Mouse (Mus musculus) forebrain, embryonic 10.5 days (tissue): ENCODE data around the gene Zfp14. TPM values are rescaled to one million over a fixed set of nuclear protein-coding genes. Genes with fewer than 3 reads are reported as not detected.

Experiments
- DNase-seq: peaks from one replicate; pipeline ENCODE4 v3.0.0-alpha.2; 2017; ENCODE audit warnings: low spot score; ENCODE audit errors: extremely low spot score
- H3K27ac ChIP-seq: fragments of 300-500 bp; sonication (generic); 2 replicates; pipeline ENCODE4 v1.5.1; 2016; ENCODE audit warnings: mild to moderate bottlenecking
- H3K27me3 ChIP-seq: fragments of 300-500 bp; sonication (generic); 2 replicates; pipeline ENCODE4 v1.6.1; 2016; ENCODE audit warnings: mild to moderate bottlenecking; ENCODE audit not compliant: poor library complexity, severe bottlenecking
- H3K36me3 ChIP-seq: fragments of 300-500 bp; sonication (generic); replicated peaks from 2 replicates; pipeline ENCODE4 v1.6.1; 2016; ENCODE audit warnings: mild to moderate bottlenecking, moderate library complexity
- H3K4me1 ChIP-seq: fragments of 300-500 bp; sonication (generic); 2 replicates; pipeline ENCODE4 v1.6.1; 2016
- H3K4me3 ChIP-seq: fragments of 300-500 bp; sonication (generic); 2 replicates; pipeline ENCODE4 v1.5.1; 2016; ENCODE audit warnings: mild to moderate bottlenecking, moderate library complexity
- H3K9me3 ChIP-seq: fragments of 300-500 bp; sonication (generic); 2 replicates; pipeline ENCODE4 v1.6.1; 2016; ENCODE audit warnings: mild to moderate bottlenecking, moderate library complexity
- WGBS: fragments of 180-500 bp; shearing (Covaris S2); methylation state at CpG from one replicate; pipeline ENCODE4 v1.1.7; 2016; 5-methylcytosine and 5-hydroxymethylcytosine counted together
- microRNA-seq: library from miRNA; unstranded; fragments of <30 nt; microRNA quantifications from one replicate; pipeline ENCODE4, GENCODE M21; 2017
- polyA plus RNA-seq: library from polyadenylated mRNA; unstranded; fragments of >200 nt; fragmentation: Nextera tagmentation; extraction: Ambion mirVana; gene quantifications from 2 replicates; pipeline ENCODE4 v1.2.1, GENCODE M21; 2016

The Zfp14 gene
- polyA plus RNA-seq, 1 experiment from 2014 or later, result 2.8 TPM

GRCm38 (mm10) chr7:29989031-29989430 lies 62.1 kb downstream of the Zfp14 start:
- peaks cover 12% of the 10 kb centered on the region for H3K4me1 ChIP-seq
- WGBS, result 93% methylated on average over 11 of the region's 11 CpGs
- H3K27ac ChIP-seq, result no peak overlapping the region
- no peak overlapping the region for H3K4me3 ChIP-seq
- no peaks in the 10 kb centered on the region for H3K27me3 ChIP-seq
- no peak for DNase-seq
- peaks cover 3% of the 10 kb centered on the region; the same call in 1 of the 2 replicates for H3K9me3 ChIP-seq
- peaks cover 82% of the 10 kb centered on the region for H3K36me3 ChIP-seq

- H3K36me3 ChIP-seq, result peaks cover 68% of the 10 kb centered on the region
- H3K27me3 ChIP-seq, result no peaks in the 10 kb centered on the region
- no peak overlapping the region for H3K27ac ChIP-seq
- 94% methylated on average over 5 of the region's 5 CpGs for WGBS
- no peaks in the 10 kb centered on the region for H3K9me3 ChIP-seq
- no peak overlapping the region for H3K4me3 ChIP-seq
- H3K4me1 ChIP-seq, result peaks cover 20% of the 10 kb centered on the region
- DNase-seq, result no peak
Measured at GRCm38 (mm10) chr7:29987551-29987950, 63.6 kb downstream of the Zfp14 start.

Small RNAs within 50 kb of the gene (microRNA-seq; reads per million reads assigned to microRNA genes)
- gene Gm23368, result not detected

Other genes with a start within 250 kb of the Zfp14 start
- gene Zfp790, start 235.3 kb downstream of the Zfp14 start, polyA plus RNA-seq, result 11.6 and 13.2 TPM in 2 replicates
- 10.5 and 10.6 TPM in 2 replicates for gene Zfp940, start 197.7 kb downstream of the Zfp14 start, polyA plus RNA-seq
- 8.4 and 9.0 TPM in 2 replicates for gene Zfp420, start 191.4 kb downstream of the Zfp14 start, polyA plus RNA-seq
- 9.8 and 10.0 TPM in 2 replicates for gene Zfp27, start 144.8 kb downstream of the Zfp14 start, polyA plus RNA-seq
- 4.0 and 5.2 TPM in 2 replicates for gene Zfp383, start 143.2 kb downstream of the Zfp14 start, polyA plus RNA-seq
- 13.5 and 13.8 TPM in 2 replicates for gene Zfp74, start 97.3 kb downstream of the Zfp14 start, polyA plus RNA-seq
- gene Zfp568, start 67.4 kb downstream of the Zfp14 start, polyA plus RNA-seq, result 22.7 and 25.0 TPM in 2 replicates
- gene Zfp82, start 21.5 kb upstream of the Zfp14 start, polyA plus RNA-seq, result 5.9 and 6.4 TPM in 2 replicates
- 2.2 and 2.8 TPM in 2 replicates for gene Gm26920, start 39.0 kb upstream of the Zfp14 start, polyA plus RNA-seq
- 17.3 and 18.1 TPM in 2 replicates for gene Zfp566, start 39.1 kb upstream of the Zfp14 start, polyA plus RNA-seq
- gene Zfp260, start 43.4 kb upstream of the Zfp14 start, polyA plus RNA-seq, result 104 TPM in 2 replicates
- 10.7 and 11.5 TPM in 2 replicates for gene Zfp382, start 70.6 kb upstream of the Zfp14 start, polyA plus RNA-seq
- gene Zfp146, start 118.4 kb upstream of the Zfp14 start, polyA plus RNA-seq, result 20.3 and 21.1 TPM in 2 replicates
- 4.0 and 4.5 TPM in 2 replicates for gene Cox7a1, start 132.8 kb upstream of the Zfp14 start, polyA plus RNA-seq
- gene Capns1, start 147.4 kb upstream of the Zfp14 start, polyA plus RNA-seq, result 45.9 and 51.2 TPM in 2 replicates
- 163 and 169 TPM in 2 replicates for gene Polr2i, start 180.6 kb upstream of the Zfp14 start, polyA plus RNA-seq
- gene Tbcb, start 180.9 kb upstream of the Zfp14 start, polyA plus RNA-seq, result 248 and 257 TPM in 2 replicates
- gene Ovol3, start 184.3 kb upstream of the Zfp14 start, polyA plus RNA-seq, result not detected in 2 replicates
- gene Thap8, start 228.7 kb upstream of the Zfp14 start, polyA plus RNA-seq, result 0.38 and 0.48 TPM in 2 replicates
- gene Wdr62, start 229.0 kb upstream of the Zfp14 start, polyA plus RNA-seq, result 18.7 and 20.3 TPM in 2 replicates
- 52.8 and 53.1 TPM in 2 replicates for gene Clip3, start 240.3 kb upstream of the Zfp14 start, polyA plus RNA-seq